Comparison of ENCODE assay signal across 19 mouse cellular contexts in genomic region chr2:34563865-34564264, GRCm38 (mm10).
DNase-seq lines count a peak whose midpoint lies in the region; ATAC-seq and TF ChIP-seq lines count a peak whose summit lies in the region.
"Had no signal": no experiment of that assay in that cellular context is flagged by ENCODE, and none has a peak within 500 bp of the region (broad histone marks: within the 10 kb centered on the region; RNA-seq: fewer than 3 reads in every experiment).

No protein-coding gene starts in this region.

- TF ChIP-seq CTCF in liver, postnatal 0 days (IDR thresholded peaks at IDR 0.05; ENCODE audit: low read depth), result no peak
- peak; percentile 38 for TF ChIP-seq CTCF in intestine, postnatal 0 days (IDR thresholded peaks at IDR 0.05; ENCODE audit: low read depth)

- DNase-seq in heart, adult 18-20 months, result no peak
- DNase-seq in liver, embryonic 11.5 days (ENCODE audit: low spot score), result no peak
- no peak for DNase-seq in liver, postnatal 0 days
- DNase-seq in frontal cortex, postnatal 25 days (ENCODE audit: low spot score in 2 of 2), result no peak
- DNase-seq: B cell, adult 2 months; cerebellum, adult 2 months; gastrocnemius, postnatal 10 days; kidney, adult 2 months; kidney, postnatal 25 days; lung, postnatal 10 days; midbrain, embryonic 14.5 days had no signal

- H3K4me1 ChIP-seq in heart, embryonic 14.5 days (ENCODE audit: control insufficient read depth in 2 of 2, insufficient read depth in 2 of 2, low read length in 2 of 2), result peaks cover 8 to 27% of the 10 kb centered on the region in 2 experiments
- peaks cover 5% of the 10 kb centered on the region; the same call in 1 of the 2 replicates for H3K4me1 ChIP-seq in liver, embryonic 11.5 days (replicated peaks; ENCODE audit: control insufficient read depth, insufficient read depth, low read length)
- H3K4me1 ChIP-seq in liver, postnatal 0 days (ENCODE audit: insufficient read depth), result no peaks in the 10 kb centered on the region
- H3K4me1 ChIP-seq in intestine, postnatal 0 days (replicated peaks; ENCODE audit: control insufficient read depth, insufficient read depth, low read length), result no peaks in the 10 kb centered on the region
- peaks cover 12% of the 10 kb centered on the region for H3K4me1 ChIP-seq in stomach, embryonic 16.5 days (ENCODE audit: control insufficient read depth, insufficient read depth, low read length)
- peaks cover 5% of the 10 kb centered on the region; the same call in 1 of the 2 replicates for H3K4me1 ChIP-seq in kidney, embryonic 16.5 days (ENCODE audit: insufficient read depth, low read length)

- H3K4me2 ChIP-seq in heart, embryonic 14.5 days (ENCODE audit: low read length), result no peak overlapping the region
- no peak overlapping the region for H3K4me2 ChIP-seq in liver, embryonic 11.5 days
- H3K4me2 ChIP-seq in liver, postnatal 0 days (ENCODE audit: low read depth, low read length), result no peak overlapping the region
- H3K4me2 ChIP-seq in intestine, postnatal 0 days (replicated peaks; ENCODE audit: low read depth), result no peak overlapping the region
- H3K4me2 ChIP-seq in stomach, embryonic 16.5 days (ENCODE audit: low read depth, low read length), result no peak overlapping the region
- H3K4me2 ChIP-seq in kidney, embryonic 16.5 days (replicated peaks; ENCODE audit: low read depth, low read length), result no peak overlapping the region
- H3K4me2 ChIP-seq: heart, embryonic 15.5 days; hindbrain, embryonic 15.5 days; limb, embryonic 12.5 days; neural tube, embryonic 13.5 days had no signal

- peak overlapping the region; percentile 25 to 66 for H3K27ac ChIP-seq in heart, embryonic 14.5 days (replicated peaks in 1 of 2; ENCODE audit: control insufficient read depth in 1 of 2, insufficient read depth in 1 of 2, low read depth in 2 of 2, low read length in 2 of 2)
- no peak overlapping the region; the same call in 1 of the 2 replicates for H3K27ac ChIP-seq in liver, embryonic 11.5 days (ENCODE audit: low read depth, low read length)
- no peak overlapping the region for H3K27ac ChIP-seq in liver, postnatal 0 days (ENCODE audit: low read depth)
- no peak overlapping the region for H3K27ac ChIP-seq in intestine, postnatal 0 days (ENCODE audit: low read depth, low read length)
- H3K27ac ChIP-seq in stomach, embryonic 16.5 days (ENCODE audit: low read length), result peak overlapping the region; percentile 86
- H3K27ac ChIP-seq in kidney, embryonic 16.5 days (ENCODE audit: low read length), result no peak overlapping the region
- H3K27ac ChIP-seq: limb, embryonic 12.5 days had no signal

- no peaks in the 10 kb centered on the region for H3K27me3 ChIP-seq in heart, embryonic 14.5 days (ENCODE audit: control insufficient read depth, insufficient read depth, low read length)
- no peaks in the 10 kb centered on the region for H3K27me3 ChIP-seq in liver, embryonic 11.5 days (replicated peaks; ENCODE audit: control insufficient read depth, insufficient read depth, low read length)
- no peaks in the 10 kb centered on the region for H3K27me3 ChIP-seq in liver, postnatal 0 days (ENCODE audit: insufficient read depth, low read length)
- no peaks in the 10 kb centered on the region for H3K27me3 ChIP-seq in intestine, postnatal 0 days (replicated peaks; ENCODE audit: control insufficient read depth, insufficient read depth, low read length)
- no peaks in the 10 kb centered on the region for H3K27me3 ChIP-seq in stomach, embryonic 16.5 days (ENCODE audit: control insufficient read depth, insufficient read depth, low read length)
- H3K27me3 ChIP-seq in kidney, embryonic 16.5 days (ENCODE audit: insufficient read depth, low read length), result no peaks in the 10 kb centered on the region
- H3K27me3 ChIP-seq: heart, embryonic 15.5 days; hindbrain, embryonic 15.5 days; limb, embryonic 12.5 days had no signal

- no peak for TF ChIP-seq EP300 in liver, postnatal 0 days (IDR thresholded peaks at IDR 0.05; ENCODE audit: low read depth)

- H3K4me3 ChIP-seq in heart, embryonic 14.5 days (ENCODE audit: control insufficient read depth in 1 of 2, insufficient read depth in 1 of 2, low read depth in 1 of 2, low read length in 2 of 2), result no peak overlapping the region
- H3K4me3 ChIP-seq in liver, embryonic 11.5 days (ENCODE audit: low read depth, low read length), result no peak overlapping the region
- no peak overlapping the region for H3K4me3 ChIP-seq in liver, postnatal 0 days (ENCODE audit: low read depth, low read length)
- no peak overlapping the region for H3K4me3 ChIP-seq in intestine, postnatal 0 days (ENCODE audit: low read depth, low read length)
- no peak overlapping the region for H3K4me3 ChIP-seq in stomach, embryonic 16.5 days (replicated peaks; ENCODE audit: low read length)
- H3K4me3 ChIP-seq in kidney, embryonic 16.5 days (ENCODE audit: low read length), result no peak overlapping the region
- H3K4me3 ChIP-seq: heart, embryonic 15.5 days; hindbrain, embryonic 15.5 days; limb, embryonic 12.5 days; neural tube, embryonic 13.5 days had no signal

- H3K9ac ChIP-seq in heart, embryonic 14.5 days (ENCODE audit: low read length), result no peak overlapping the region
- H3K9ac ChIP-seq in liver, embryonic 11.5 days (ENCODE audit: low read depth, low read length), result no peak overlapping the region
- H3K9ac ChIP-seq in liver, postnatal 0 days (replicated peaks), result no peak overlapping the region
- H3K9ac ChIP-seq in intestine, postnatal 0 days (ENCODE audit: low read depth, low read length), result no peak overlapping the region
- 0 out of 2 replicates have a peak overlapping the region, but pooled peaks have one; percentile 20 for H3K9ac ChIP-seq in stomach, embryonic 16.5 days (ENCODE audit: low read length)
- H3K9ac ChIP-seq in kidney, embryonic 16.5 days (replicated peaks; ENCODE audit: low read length), result no peak overlapping the region
- H3K9ac ChIP-seq: heart, embryonic 15.5 days; hindbrain, embryonic 15.5 days; limb, embryonic 12.5 days; neural tube, embryonic 13.5 days had no signal

- no peak for ATAC-seq in heart, embryonic 14.5 days (ENCODE audit: insufficient number of reproducible peaks, insufficient read depth, low FRiP score, low read depth)
- 0 out of 2 replicates have a peak, but pooled peaks have one; percentile 60 for ATAC-seq in liver, embryonic 11.5 days (replicated peaks; ENCODE audit: low FRiP score)
- no peak for ATAC-seq in liver, postnatal 0 days
- ATAC-seq in intestine, postnatal 0 days, result no peak
- no peak for ATAC-seq in stomach, embryonic 16.5 days (ENCODE audit: insufficient read depth, low FRiP score)
- no peak for ATAC-seq in kidney, embryonic 16.5 days (ENCODE audit: low FRiP score, low TSS enrichment)

- no peaks in the 10 kb centered on the region for H3K9me3 ChIP-seq in heart, embryonic 14.5 days (ENCODE audit: control insufficient read depth, low read length)
- no peaks in the 10 kb centered on the region for H3K9me3 ChIP-seq in liver, embryonic 11.5 days (ENCODE audit: control insufficient read depth, low read length)
- no peaks in the 10 kb centered on the region for H3K9me3 ChIP-seq in liver, postnatal 0 days (ENCODE audit: low read length)
- H3K9me3 ChIP-seq in intestine, postnatal 0 days (ENCODE audit: control insufficient read depth), result no peaks in the 10 kb centered on the region
- no peaks in the 10 kb centered on the region for H3K9me3 ChIP-seq in stomach, embryonic 16.5 days (replicated peaks; ENCODE audit: control insufficient read depth, low read length)
- peaks cover 3% of the 10 kb centered on the region; the same call in 1 of the 2 replicates for H3K9me3 ChIP-seq in kidney, embryonic 16.5 days (ENCODE audit: low read length)
- H3K9me3 ChIP-seq: heart, embryonic 15.5 days; hindbrain, embryonic 15.5 days; limb, embryonic 12.5 days; neural tube, embryonic 13.5 days had no signal

- H3K36me3 ChIP-seq in heart, embryonic 14.5 days (ENCODE audit: control insufficient read depth, insufficient read depth, low read length), result no peaks in the 10 kb centered on the region
- H3K36me3 ChIP-seq in liver, embryonic 11.5 days (ENCODE audit: control insufficient read depth, insufficient read depth, low read length), result no peaks in the 10 kb centered on the region
- H3K36me3 ChIP-seq in liver, postnatal 0 days (replicated peaks; ENCODE audit: insufficient read depth, low read length), result no peaks in the 10 kb centered on the region
- no peaks in the 10 kb centered on the region; the same call in 1 of the 2 replicates for H3K36me3 ChIP-seq in intestine, postnatal 0 days (ENCODE audit: control insufficient read depth, insufficient read depth)
- no peaks in the 10 kb centered on the region; the same call in 1 of the 2 replicates for H3K36me3 ChIP-seq in stomach, embryonic 16.5 days (ENCODE audit: control insufficient read depth, insufficient read depth, low read length)
- H3K36me3 ChIP-seq in kidney, embryonic 16.5 days (ENCODE audit: insufficient read depth, low read length), result no peaks in the 10 kb centered on the region
- H3K36me3 ChIP-seq: heart, embryonic 15.5 days; hindbrain, embryonic 15.5 days; limb, embryonic 12.5 days; neural tube, embryonic 13.5 days had no signal

Comparison
In these comparisons a context has a peak if more than half of its experiments do, and no peak if none do; other contexts are left out.
1. H3K27ac ChIP-seq: peak in heart, embryonic 14.5 days (2 of 2) and stomach, embryonic 16.5 days (single experiment); none in liver, embryonic 11.5 days (single experiment), liver, postnatal 0 days (single experiment), intestine, postnatal 0 days (single experiment) and kidney, embryonic 16.5 days (single experiment).